Mouse (Mus musculus) testis, adult 2 months (tissue): Measurements from ENCODE around the gene Riiad1.

Source experiments
- CTCF ChIP-seq: fragments of 200-500 bp; IDR thresholded peaks from 2 replicates; pipeline ENCODE4 v1.5.1; 2012; ENCODE audit warnings: low read depth, mild to moderate bottlenecking, inconsistent platforms, low read length, moderate library complexity; ENCODE audit not compliant: control insufficient read depth, insufficient read depth, insufficient replicate concordance
- POLR2A ChIP-seq: fragments of 200-500 bp; IDR thresholded peaks from 2 replicates; pipeline ENCODE4 v1.6.1; 2012; ENCODE audit warnings: low read depth, mild to moderate bottlenecking, inconsistent platforms, low read length, moderate library complexity; ENCODE audit not compliant: control insufficient read depth

DNA sequence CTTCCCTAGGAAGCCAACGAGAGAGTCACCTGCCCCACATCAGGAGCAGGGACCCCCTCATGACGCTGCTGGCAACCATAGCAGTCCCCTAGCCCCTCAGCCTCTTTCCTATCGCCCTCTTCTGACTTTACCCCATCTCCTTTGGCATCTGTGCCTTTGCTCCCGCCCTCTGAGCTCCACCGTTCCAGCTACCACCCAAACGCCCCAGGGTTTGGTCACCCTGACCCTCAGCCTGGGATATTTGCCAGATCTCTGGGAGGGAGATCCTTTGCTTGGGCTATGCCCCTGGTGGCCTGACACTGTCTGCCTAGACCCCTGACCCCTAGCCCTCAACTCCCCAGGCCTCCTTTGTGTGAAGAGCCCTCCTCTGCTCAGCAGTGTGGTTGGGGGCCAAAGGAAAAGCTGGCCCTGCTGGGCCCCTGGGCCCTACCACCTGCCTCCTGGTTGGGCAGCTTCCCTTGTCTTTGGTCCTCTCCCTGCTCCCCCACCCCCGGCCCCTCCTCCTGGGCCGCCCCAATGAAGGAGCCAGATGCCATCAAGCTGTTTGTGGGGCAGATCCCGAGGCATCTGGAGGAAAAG, 1.5 kb downstream of the Riiad1 start:
- no peak for TF ChIP-seq POLR2A
- TF ChIP-seq CTCF = no peak
